Mouse (Mus musculus): ENCODE measurements around the gene Zc3h4.

Zc3h4 gene

GRCm38 (mm10) chr7:16475764-16476599, 75.3 kb downstream of the Zc3h4 start:
- DNase-seq (ENCODE audit: low spot score in 2 of 2): no peak

GRCm38 (mm10) chr7:16476600-16476989, 75.9 kb downstream of the Zc3h4 start:
- DNase-seq (ENCODE audit: low spot score in 2 of 2): no peak

GRCm38 (mm10) chr7:16477628-16478027, 76.9 kb downstream of the Zc3h4 start, which contains the start of gene Npas1:
Gene Npas1 (minus strand): TSS chr7:16477728.
- no peak for DNase-seq (ENCODE audit: low spot score in 2 of 2)
